Mouse (Mus musculus): ENCODE measurements at regions not wholly inside any gene's neighbourhood (a gene's known extent, or its start where the extent isn't known, plus 50 kb on each side); places are given as distances from the start of the nearest gene placed in this dataset.

DNA sequence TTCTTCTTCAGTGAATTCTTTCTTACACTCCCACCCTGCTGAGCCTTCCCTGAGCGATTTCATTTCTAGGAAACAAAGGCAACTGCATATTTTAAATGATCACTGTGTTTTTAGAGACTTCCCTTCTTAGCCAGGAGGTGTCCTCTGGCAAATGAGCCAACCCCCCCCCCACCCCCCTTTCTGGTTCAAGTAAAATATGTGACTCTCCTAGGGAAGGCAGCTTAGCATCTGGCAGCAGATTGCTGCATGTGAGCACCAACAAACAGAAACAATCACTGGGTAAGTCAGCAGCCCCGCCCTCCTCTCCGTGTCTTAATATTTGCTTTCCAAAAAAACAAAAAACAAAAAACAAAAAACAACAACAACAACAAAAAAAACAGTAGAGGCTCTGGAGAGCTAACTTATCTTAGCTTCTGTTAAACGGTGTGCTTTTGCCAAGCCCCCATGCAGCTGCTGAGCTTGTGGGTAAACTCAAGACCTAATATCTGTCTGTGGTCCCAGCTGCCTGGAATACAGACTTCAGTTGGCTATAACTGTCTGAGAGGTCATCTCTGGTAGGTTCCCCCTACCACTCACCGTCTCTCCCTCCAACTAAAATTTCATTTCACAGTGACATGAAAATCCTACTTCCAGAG is 117.9 kb downstream of the Rpap3 start:
- Histone ChIP-seq H3K27ac (no peak overlapping the region), H3K9ac (no peak overlapping the region), H3K4me1 (replicated peaks; ENCODE audit: control insufficient read depth, insufficient read depth, low read length) (no peaks in the 10 kb centered on the region), H3K4me3 (replicated peaks; ENCODE audit: low read length) (no peak overlapping the region), H3K27me3 (ENCODE audit: control insufficient read depth, insufficient read depth, low read length) (no peaks in the 10 kb centered on the region), H3K9me3 (ENCODE audit: control insufficient read depth, low read length) (no peaks in the 10 kb centered on the region), H3K4me2 (replicated peaks) (no peak overlapping the region), H3K36me3 (replicated peaks; ENCODE audit: control insufficient read depth, insufficient read depth) (no peaks in the 10 kb centered on the region)
- no peak for ATAC-seq (ENCODE audit: low FRiP score)
- DNase-seq (ENCODE audit: low spot score) = no peak
- WGBS = 73% methylated on average over 5 of the region's 5 CpGs

DNA sequence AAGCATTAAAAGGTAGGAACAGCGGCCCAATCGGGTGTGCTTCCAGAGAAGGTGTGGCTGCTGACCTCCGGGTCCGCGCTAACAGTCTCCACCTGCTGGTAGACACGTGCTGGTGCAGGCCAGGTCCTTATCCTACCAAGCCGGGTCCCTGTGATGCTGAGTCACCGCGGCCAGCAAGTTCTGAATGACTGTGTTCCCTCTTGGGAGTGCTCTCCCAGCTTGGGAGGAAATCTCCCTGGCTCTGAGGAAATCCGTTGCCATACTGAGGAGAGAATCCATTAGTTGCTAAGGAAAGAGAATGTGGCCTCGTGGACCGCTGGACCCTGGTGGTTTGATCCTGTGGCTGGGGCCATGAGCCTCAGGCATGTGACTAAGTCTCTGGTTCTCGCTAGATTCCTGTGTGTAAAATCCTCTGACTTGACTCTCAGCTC is 123.9 kb downstream of the Rpap3 start:
- DNase-seq (ENCODE audit: low spot score) (peak; percentile 70), ATAC-seq (ENCODE audit: low FRiP score) (no peak)
- H3K27ac ChIP-seq = no peak overlapping the region
- H3K36me3 ChIP-seq (replicated peaks; ENCODE audit: control insufficient read depth, insufficient read depth) = no peaks in the 10 kb centered on the region
- no peak overlapping the region for H3K4me3 ChIP-seq (replicated peaks; ENCODE audit: low read length)
- H3K9ac ChIP-seq = no peak overlapping the region
- no peaks in the 10 kb centered on the region for H3K9me3 ChIP-seq (ENCODE audit: control insufficient read depth, low read length)
- no peaks in the 10 kb centered on the region for H3K27me3 ChIP-seq (ENCODE audit: control insufficient read depth, insufficient read depth, low read length)
- no peak overlapping the region for H3K4me2 ChIP-seq (replicated peaks)
- WGBS = 24% methylated on average over 13 of the region's 13 CpGs
- H3K4me1 ChIP-seq (replicated peaks; ENCODE audit: control insufficient read depth, insufficient read depth, low read length) = 0 out of 2 replicates have a peak, but pooled peaks cover 4% of the 10 kb centered on the region

DNA sequence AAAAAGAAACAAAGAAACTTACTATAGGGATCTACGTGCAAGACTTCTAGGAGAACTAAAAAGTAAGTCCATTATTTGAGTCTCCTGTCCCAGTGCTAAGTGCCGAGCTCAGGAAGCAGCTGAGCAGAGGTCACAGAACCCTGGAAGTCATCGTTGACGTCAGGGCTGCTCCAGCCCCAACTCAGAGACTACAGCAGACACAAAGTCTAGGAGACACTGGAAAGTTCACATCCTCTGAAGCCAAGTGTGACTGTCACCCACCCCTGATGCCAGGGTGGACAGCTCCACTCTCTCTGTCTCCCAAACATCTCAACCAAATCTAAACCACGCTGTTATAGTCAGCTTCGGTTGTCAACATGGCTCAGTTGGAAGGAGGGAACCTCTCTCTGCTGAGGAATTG is 124.9 kb downstream of the Rpap3 start:
- Histone ChIP-seq H3K4me2 (replicated peaks) (no peak overlapping the region), H3K27ac (no peak overlapping the region), H3K4me1 (replicated peaks; ENCODE audit: control insufficient read depth, insufficient read depth, low read length) (0 out of 2 replicates have a peak, but pooled peaks cover 4% of the 10 kb centered on the region), H3K9ac (no peak overlapping the region), H3K27me3 (ENCODE audit: control insufficient read depth, insufficient read depth, low read length) (no peaks in the 10 kb centered on the region), H3K36me3 (replicated peaks; ENCODE audit: control insufficient read depth, insufficient read depth) (no peaks in the 10 kb centered on the region), H3K9me3 (ENCODE audit: control insufficient read depth, low read length) (no peaks in the 10 kb centered on the region), H3K4me3 (replicated peaks; ENCODE audit: low read length) (no peak overlapping the region)
- DNase-seq (ENCODE audit: low spot score) (no peak), ATAC-seq (ENCODE audit: low FRiP score) (no peak)
- WGBS = 80% methylated on average over 6 of the region's 6 CpGs

DNA sequence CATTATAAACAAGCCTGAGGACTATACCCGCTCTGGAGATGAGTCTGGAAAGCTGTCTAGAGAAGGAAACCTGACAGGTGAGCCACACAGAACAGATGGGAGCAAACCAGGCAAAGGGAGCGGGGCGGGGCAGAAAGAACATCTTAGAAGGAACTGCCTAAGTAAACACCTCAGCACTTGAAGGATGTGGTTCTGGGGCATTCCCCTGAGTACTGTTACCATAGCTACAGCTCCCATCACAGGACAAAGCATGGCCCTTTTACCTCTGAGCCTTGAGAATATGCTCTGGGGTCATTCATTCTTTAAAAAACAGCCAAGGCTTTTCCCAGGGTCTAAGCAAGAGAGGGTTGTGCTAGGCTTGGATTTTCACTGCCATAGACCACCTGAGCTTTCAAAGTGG is 127.6 kb downstream of the Rpap3 start:
- no peak overlapping the region for H3K9ac ChIP-seq
- no peak for DNase-seq (ENCODE audit: low spot score)
- no peaks in the 10 kb centered on the region for H3K36me3 ChIP-seq (replicated peaks; ENCODE audit: control insufficient read depth, insufficient read depth)
- no peak for ATAC-seq (ENCODE audit: low FRiP score)
- no peaks in the 10 kb centered on the region for H3K9me3 ChIP-seq (ENCODE audit: control insufficient read depth, low read length)
- no peaks in the 10 kb centered on the region for H3K27me3 ChIP-seq (ENCODE audit: control insufficient read depth, insufficient read depth, low read length)
- H3K4me1 ChIP-seq (replicated peaks; ENCODE audit: control insufficient read depth, insufficient read depth, low read length) = 0 out of 2 replicates have a peak, but pooled peaks cover 4% of the 10 kb centered on the region
- no peak overlapping the region for H3K27ac ChIP-seq
- no peak overlapping the region for H3K4me2 ChIP-seq (replicated peaks)
- WGBS = 93% methylated on average over 3 of the region's 3 CpGs
- H3K4me3 ChIP-seq (replicated peaks; ENCODE audit: low read length) = no peak overlapping the region

DNA sequence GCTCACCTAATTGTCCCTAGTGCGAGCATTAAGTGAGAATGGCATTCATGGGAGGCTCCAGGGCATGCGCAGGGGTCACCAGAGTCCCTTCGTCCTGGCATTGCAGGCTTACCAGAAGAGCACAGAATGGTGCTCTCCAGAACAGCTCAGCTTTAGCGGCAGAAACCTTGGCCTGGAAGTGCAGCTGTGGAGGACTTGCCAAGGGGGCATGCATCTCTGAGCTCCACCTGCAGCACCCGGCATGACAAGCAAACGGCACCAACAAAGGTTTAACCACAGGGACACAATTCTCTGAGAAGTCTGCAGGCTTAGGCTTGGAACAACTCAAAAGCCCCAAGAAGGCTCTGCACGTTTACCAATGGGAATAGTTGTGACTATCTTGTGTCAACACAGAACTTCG is 128.4 kb downstream of the Rpap3 start:
- H3K27me3 ChIP-seq (ENCODE audit: control insufficient read depth, insufficient read depth, low read length) = no peaks in the 10 kb centered on the region
- no peak overlapping the region for H3K4me2 ChIP-seq (replicated peaks)
- no peak overlapping the region for H3K4me3 ChIP-seq (replicated peaks; ENCODE audit: low read length)
- 87% methylated on average over 8 of the region's 8 CpGs for WGBS
- H3K36me3 ChIP-seq (replicated peaks; ENCODE audit: control insufficient read depth, insufficient read depth) = no peaks in the 10 kb centered on the region
- DNase-seq (ENCODE audit: low spot score) (no peak), ATAC-seq (ENCODE audit: low FRiP score) (no peak)
- no peaks in the 10 kb centered on the region for H3K9me3 ChIP-seq (ENCODE audit: control insufficient read depth, low read length)
- no peak overlapping the region for H3K9ac ChIP-seq
- H3K27ac ChIP-seq = no peak overlapping the region
- 0 out of 2 replicates have a peak, but pooled peaks cover 4% of the 10 kb centered on the region for H3K4me1 ChIP-seq (replicated peaks; ENCODE audit: control insufficient read depth, insufficient read depth, low read length)

DNA sequence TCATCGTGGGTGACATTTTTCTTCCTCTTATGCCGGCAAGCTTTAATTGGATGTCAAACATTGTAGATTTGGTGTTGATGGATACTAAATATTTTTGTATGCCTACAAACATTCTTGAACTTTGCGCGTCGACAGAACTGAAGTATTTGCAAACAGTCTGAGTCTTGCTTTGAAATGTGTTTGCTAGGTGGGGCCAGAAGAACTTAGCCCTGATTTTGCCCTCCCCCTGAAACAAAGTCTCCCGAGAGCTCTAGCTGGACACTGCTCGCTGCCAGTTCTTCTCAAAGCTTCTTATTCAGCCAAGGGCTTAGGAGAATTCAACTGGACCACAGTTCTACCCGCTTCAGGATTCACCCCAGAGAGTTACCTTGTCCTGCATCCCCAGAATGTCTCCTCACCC is 133.0 kb downstream of the Rpap3 start:
- no peak for ATAC-seq (ENCODE audit: low FRiP score)
- no peaks in the 10 kb centered on the region for H3K36me3 ChIP-seq (replicated peaks; ENCODE audit: control insufficient read depth, insufficient read depth)
- H3K9ac ChIP-seq = no peak overlapping the region
- DNase-seq (ENCODE audit: low spot score) = no peak
- no peak overlapping the region for H3K4me3 ChIP-seq (replicated peaks; ENCODE audit: low read length)
- no peaks in the 10 kb centered on the region for H3K9me3 ChIP-seq (ENCODE audit: control insufficient read depth, low read length)
- no peaks in the 10 kb centered on the region for H3K4me1 ChIP-seq (replicated peaks; ENCODE audit: control insufficient read depth, insufficient read depth, low read length)
- H3K27ac ChIP-seq = no peak overlapping the region
- no peaks in the 10 kb centered on the region for H3K27me3 ChIP-seq (ENCODE audit: control insufficient read depth, insufficient read depth, low read length)
- 90% methylated on average over 8 of the region's 8 CpGs for WGBS
- no peak overlapping the region for H3K4me2 ChIP-seq (replicated peaks)

DNA sequence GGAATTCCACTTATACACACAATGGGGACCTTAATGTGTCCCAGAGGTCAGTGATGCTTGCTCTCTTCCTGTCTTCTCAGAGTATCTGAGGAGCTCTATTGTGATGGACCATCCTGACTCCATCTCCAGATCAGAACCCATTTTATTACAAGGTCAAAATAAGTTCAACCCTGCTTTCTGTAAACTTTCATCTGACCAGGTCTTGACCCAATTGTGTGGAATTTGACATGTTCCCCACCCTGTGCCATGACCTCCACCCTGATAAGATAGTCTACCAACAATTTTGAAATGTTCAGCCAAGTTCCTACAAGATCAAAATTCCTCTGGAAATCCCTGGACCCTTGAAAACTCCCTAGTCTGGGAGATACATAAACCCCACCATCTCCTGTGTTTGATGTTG is 133.7 kb downstream of the Rpap3 start:
- H3K36me3 ChIP-seq (replicated peaks; ENCODE audit: control insufficient read depth, insufficient read depth) = no peaks in the 10 kb centered on the region

DNA sequence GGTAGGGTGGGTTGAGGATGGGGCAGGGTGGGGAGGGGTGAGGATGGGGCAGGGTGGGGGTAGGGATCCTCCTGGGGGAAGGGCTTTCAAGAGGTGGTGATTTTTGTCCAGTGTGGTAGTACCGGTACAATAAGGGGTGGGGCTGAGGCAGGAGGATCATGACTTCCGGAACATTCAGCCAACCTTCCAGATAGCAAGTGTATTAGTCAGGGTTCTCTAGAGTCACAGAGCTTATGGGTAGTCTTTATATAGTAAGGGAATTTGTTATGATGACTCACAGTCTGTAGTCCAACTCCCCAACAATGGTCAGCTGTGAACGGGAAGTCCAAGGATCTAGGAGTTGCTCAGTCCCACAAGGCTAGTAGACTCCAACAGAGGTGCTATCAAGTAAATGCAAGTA is 145.5 kb downstream of the Rpap3 start:
- Histone ChIP-seq H3K9ac (no peak overlapping the region), H3K4me2 (replicated peaks) (no peak overlapping the region), H3K4me1 (replicated peaks; ENCODE audit: control insufficient read depth, insufficient read depth, low read length) (no peaks in the 10 kb centered on the region), H3K36me3 (replicated peaks; ENCODE audit: control insufficient read depth, insufficient read depth) (no peaks in the 10 kb centered on the region), H3K27me3 (ENCODE audit: control insufficient read depth, insufficient read depth, low read length) (no peaks in the 10 kb centered on the region), H3K27ac (no peak overlapping the region), H3K9me3 (ENCODE audit: control insufficient read depth, low read length) (peaks cover 21% of the 10 kb centered on the region), H3K4me3 (replicated peaks; ENCODE audit: low read length) (no peak overlapping the region)
- WGBS = 96% methylated on average over 3 of the region's 3 CpGs
- ATAC-seq (ENCODE audit: low FRiP score) (no peak), DNase-seq (ENCODE audit: low spot score) (no peak)

More for the DNA sequence above, 133.7 kb downstream of the Rpap3 start:
- Histone ChIP-seq H3K4me1 (replicated peaks; ENCODE audit: control insufficient read depth, insufficient read depth, low read length) (no peaks in the 10 kb centered on the region), H3K4me2 (replicated peaks) (no peak overlapping the region), H3K27ac (no peak overlapping the region), H3K9ac (no peak overlapping the region), H3K4me3 (replicated peaks; ENCODE audit: low read length) (no peak overlapping the region), H3K27me3 (ENCODE audit: control insufficient read depth, insufficient read depth, low read length) (no peaks in the 10 kb centered on the region), H3K9me3 (ENCODE audit: control insufficient read depth, low read length) (no peaks in the 10 kb centered on the region)
- DNase-seq (ENCODE audit: low spot score) (no peak), ATAC-seq (ENCODE audit: low FRiP score) (no peak)

DNA sequence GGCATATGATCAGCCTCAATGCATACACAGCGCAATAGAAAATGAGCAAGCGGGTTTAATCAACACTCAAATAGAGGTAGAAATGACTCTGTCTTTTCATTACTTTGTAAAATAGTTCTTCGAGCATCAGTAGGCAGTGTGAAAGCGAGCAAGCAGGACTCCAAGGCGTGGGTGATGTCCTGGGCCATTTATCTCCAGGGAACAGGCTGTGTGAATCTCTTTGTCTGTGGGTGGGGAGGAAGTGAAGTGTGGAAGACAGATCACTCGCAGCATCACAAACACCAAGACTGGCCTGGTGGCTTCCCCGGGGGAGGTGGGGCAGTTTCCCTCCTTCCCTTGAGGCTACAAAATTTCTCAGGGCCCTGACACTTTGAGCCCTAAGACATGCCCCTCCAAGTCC is 146.9 kb downstream of the Rpap3 start:
- Histone ChIP-seq H3K9ac (no peak overlapping the region), H3K9me3 (ENCODE audit: control insufficient read depth, low read length) (peaks cover 21% of the 10 kb centered on the region), H3K27me3 (ENCODE audit: control insufficient read depth, insufficient read depth, low read length) (no peaks in the 10 kb centered on the region), H3K27ac (no peak overlapping the region), H3K4me3 (replicated peaks; ENCODE audit: low read length) (no peak overlapping the region), H3K36me3 (replicated peaks; ENCODE audit: control insufficient read depth, insufficient read depth) (no peaks in the 10 kb centered on the region), H3K4me1 (replicated peaks; ENCODE audit: control insufficient read depth, insufficient read depth, low read length) (no peaks in the 10 kb centered on the region), H3K4me2 (replicated peaks) (no peak overlapping the region)
- DNase-seq (ENCODE audit: low spot score) (no peak), ATAC-seq (ENCODE audit: low FRiP score) (no peak)
- WGBS = 74% methylated on average over 7 of the region's 7 CpGs

DNA sequence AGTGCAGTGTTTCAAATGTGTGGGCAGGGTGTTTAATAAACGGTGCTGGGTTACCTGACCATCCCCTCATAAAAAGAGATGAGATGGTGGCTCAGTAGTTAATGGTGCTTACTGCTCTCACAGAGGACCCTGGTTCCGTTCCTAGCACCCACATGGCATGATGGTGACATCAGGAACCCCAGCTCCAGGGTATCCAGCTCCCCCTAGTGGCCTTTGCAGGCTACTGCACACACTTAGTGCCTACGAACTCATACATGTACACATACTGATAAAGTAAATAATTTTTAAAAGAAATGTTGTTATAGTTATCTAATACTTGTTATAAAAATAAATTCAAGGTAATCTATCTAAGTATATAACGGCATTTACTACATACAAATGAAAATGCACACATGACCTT is 157.3 kb downstream of the Rpap3 start:
- no peak overlapping the region for H3K4me3 ChIP-seq (replicated peaks; ENCODE audit: low read length)
- H3K9ac ChIP-seq = no peak overlapping the region
- peaks cover 6% of the 10 kb centered on the region; the same call in 1 of the 2 replicates for H3K9me3 ChIP-seq (ENCODE audit: control insufficient read depth, low read length)
- no peaks in the 10 kb centered on the region for H3K4me1 ChIP-seq (replicated peaks; ENCODE audit: control insufficient read depth, insufficient read depth, low read length)
- H3K36me3 ChIP-seq (replicated peaks; ENCODE audit: control insufficient read depth, insufficient read depth) = no peaks in the 10 kb centered on the region
- no peak overlapping the region for H3K4me2 ChIP-seq (replicated peaks)
- no peak overlapping the region for H3K27ac ChIP-seq
- 90% methylated on average over 4 of the region's 4 CpGs for WGBS
- no peak for ATAC-seq (ENCODE audit: low FRiP score)
- no peak for DNase-seq (ENCODE audit: low spot score)
- no peaks in the 10 kb centered on the region for H3K27me3 ChIP-seq (ENCODE audit: control insufficient read depth, insufficient read depth, low read length)
